Mouse (Mus musculus): Measurements from ENCODE around the gene Tsen2.
A peak's percentile ranks its signal among the peaks of the same experiment; 100 is the strongest.

Gene Tsen2

DNA sequence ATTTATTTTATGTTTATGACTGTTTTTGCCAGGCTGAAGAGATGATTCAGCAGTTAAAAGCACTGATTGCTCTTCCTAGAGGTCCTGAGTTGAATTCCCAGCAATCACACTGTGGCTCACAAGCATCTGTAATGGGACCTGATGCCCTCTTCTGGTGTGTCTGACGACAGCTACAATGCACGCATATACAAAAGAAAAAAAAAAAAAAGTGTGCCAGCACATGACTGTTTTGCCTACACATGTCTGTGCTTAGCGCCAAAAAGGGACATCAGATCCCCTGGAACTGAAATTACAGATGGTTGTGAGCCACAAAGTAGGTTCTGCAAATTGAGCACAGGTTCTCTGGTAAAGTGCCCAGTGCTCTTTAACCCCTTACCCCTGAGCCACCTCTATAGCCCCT is 2.1 kb upstream of the Tsen2 start:
- no peak for DNase-seq

DNA sequence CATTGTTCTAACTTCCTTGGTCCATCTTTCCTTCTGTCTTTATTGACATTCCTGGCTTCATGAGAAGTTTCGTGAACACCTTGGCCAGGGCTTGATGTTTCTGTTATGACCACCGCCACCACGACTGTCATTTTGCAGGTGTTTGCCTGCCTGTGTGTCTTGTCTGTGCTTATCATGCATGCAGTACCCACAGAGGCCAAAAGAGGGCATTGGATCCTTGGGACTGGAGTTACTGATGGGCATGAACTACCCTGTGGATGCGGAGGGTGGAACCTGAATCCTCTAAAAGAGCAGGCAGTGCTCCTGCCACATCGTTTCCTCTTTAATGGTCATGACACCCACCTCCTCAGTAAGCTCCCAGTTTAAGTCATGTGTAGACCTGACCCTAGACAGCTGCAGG is 1.8 kb downstream of the Tsen2 start:
- DNase-seq, result peak; percentile 57

DNA sequence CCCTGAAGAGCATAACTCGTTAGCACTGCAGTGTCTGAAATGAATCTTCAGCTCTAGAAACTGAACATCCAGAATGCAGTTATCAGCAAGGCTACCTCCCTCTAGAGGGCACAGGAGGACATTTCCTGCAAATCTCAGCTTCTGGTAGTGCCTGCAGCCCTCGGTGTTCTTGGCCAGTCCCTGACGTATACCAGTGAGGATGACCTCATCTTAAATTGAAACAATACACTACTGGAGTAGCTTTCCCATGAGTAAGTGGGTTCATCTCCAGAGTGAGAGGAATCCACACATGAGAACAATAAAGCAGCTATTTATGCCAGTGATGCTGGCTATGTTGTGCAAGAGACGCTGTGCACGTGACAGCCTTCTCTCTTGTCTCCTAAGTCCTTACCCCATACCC is 11.0 kb downstream of the Tsen2 start:
- no peak for DNase-seq

DNA sequence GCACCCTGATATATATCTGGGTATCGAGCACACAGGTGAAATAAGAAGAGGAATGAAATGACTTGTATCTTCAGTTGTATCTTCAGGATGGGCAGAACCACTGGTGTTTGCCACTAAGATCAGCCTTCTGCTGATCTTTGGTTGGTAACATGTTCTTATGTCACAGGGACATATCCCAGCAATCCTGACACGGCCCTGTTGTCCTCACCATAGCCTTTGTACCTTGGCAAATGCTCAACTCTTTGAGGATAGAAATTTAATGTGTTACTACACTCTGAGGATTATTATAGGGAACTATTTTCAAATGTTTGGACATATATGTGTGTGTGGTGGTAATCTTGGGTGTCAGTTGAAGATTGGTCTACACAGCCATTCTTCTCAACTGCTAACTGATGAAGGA is 13.7 kb downstream of the Tsen2 start:
- no peak for DNase-seq

DNA sequence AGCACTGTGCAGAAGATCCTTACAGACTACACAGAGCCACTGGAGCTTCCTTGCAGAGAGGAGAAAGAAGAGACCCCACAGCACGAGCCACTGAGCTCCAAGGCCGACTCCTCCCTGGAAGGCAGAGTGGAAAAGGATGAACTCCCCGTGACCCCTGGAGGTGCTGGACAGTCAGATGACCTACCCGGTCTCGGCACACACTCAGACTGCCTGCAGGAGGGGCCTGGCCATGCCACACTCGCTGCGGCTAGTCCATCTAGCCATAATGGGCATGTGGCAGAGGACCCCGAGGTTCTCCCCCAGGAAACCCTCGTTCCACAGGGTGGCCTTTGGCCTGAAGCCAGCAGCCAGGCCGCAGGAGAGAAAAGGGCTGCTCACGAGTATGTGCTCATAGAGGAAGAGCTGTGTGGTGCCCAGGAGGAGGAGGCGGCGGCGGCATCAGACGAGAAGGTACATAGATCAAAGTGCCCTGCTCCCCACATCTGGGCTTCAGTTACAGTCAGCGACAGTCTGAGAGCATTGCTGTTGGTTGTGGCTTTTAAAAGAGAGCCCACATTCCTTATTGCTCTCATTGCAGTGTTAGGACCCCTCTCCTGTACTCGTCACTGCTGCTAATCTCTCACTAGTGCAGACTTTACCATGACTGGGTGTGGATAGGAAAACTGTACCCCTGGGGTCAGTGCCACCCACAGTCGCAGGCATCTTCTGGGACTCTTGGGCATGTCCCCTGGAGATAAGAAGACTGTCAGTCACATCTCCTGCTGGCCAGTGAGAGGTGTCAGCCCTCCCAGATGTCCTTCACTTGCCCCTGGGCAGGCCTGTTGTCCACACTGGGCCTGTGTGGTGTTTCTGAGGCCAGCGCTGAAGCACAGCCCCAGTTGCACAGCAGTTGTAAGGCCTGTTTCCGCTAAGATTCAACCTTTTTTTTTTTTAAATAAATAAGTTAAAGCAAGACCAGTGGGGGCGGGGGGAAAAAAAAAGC is 15.5 kb downstream of the Tsen2 start:
- no peak for DNase-seq

DNA sequence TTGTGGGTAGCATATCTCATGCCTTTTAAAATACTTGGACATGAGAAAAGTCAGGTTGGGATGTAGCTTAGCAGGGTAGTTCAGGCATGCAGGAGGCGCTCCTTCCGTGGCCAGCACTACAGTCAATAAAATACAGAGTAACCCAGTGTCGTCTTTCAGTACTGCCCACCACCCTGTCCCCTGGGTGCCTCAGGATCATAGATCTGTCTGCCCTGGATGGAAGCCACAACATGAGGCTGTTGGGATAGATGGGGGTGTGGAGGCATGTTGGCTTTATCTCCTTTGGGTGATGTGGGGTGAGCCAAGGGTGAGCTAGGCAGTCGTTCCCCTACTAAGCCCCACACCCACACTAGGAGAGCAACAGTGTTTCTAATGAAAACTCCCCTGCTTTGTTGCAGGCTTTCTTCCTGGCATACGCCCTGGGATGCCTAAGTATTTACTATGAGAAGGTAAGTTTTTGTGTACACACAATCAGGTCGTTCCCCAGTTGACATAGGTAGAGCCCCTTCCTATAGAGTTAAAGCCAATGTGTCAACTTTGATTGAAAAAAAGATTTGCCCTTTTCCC is 21.1 kb downstream of the Tsen2 start:
- DNase-seq, result no peak

DNA sequence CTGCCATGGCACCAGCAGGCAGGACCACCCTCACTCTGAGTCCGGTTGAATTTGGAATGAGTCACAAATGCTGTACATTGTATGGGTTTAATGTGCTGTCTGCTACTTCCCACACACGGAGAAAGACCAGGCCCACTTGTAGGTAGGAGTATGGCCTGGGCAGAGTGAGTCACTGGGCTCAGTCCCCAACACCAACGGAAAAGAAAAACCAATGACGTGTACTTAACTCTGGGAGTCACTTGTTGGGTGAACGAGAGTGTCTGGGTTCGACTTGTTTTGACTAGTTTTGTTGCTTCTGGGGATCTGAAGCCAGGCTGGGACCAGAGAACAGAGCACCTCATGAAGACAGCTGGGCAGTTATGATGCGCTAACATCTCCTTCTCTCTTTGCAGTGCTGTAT is 29.7 kb downstream of the Tsen2 start:
- no peak for DNase-seq

DNA sequence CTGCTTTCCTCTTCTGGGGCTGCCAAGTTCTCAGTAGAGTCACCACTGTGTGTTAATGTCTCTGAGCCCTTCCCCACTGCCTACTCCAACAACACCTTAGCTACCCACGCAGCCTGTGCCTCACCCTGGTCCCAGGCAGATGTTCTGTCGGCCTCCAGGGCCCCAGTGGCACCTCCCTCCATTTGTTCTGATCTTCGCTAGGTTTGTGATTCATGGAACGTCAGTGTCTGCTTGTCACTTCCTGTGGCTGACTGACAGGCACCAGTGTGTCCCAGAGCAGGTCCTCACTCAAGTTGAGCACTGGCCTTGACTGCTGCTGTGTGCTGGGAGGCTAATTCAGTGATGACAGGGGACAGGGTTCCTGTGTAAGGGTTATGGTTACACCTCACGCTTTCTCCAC is 32.9 kb downstream of the Tsen2 start:
- DNase-seq, result no peak

DNA sequence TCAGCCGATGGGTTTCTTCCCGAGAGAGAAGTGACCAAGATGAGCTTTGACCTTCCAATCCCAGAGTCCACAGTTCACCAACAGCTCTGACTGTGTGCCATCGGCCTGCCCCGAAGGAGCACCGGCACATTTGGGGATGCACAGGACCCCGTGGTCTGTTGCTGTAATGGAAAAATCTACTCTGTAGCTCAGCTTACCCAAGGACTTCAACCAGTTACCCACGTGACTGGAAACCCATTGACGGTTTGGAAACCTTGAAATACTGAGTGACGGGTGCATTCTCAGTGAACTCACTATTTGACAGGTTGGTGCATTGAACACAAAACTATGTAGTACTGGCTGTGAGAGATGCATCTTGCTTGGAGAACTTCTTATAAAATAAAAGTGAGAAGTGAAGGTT is 33.5 kb downstream of the Tsen2 start:
- DNase-seq, result no peak

DNA sequence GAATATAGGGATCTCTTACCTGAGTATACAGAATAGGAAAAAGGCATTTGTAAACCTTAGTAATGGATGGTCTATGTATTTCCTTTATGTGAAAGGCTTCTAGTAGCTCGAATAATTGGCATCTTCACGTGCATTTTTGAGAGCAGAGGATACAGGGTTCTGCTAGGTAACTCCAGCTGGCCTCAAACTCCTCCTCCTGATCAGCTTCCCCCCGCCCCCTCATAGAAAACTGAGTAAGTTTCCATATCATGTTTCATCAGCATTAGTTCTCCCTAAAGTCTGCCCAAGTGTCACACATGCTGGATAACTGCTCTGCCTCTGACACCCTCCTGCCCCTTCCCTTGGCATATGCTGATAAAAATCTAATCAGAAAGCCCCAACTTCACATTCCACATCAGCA is 36.3 kb downstream of the Tsen2 start:
- no peak for DNase-seq

DNA sequence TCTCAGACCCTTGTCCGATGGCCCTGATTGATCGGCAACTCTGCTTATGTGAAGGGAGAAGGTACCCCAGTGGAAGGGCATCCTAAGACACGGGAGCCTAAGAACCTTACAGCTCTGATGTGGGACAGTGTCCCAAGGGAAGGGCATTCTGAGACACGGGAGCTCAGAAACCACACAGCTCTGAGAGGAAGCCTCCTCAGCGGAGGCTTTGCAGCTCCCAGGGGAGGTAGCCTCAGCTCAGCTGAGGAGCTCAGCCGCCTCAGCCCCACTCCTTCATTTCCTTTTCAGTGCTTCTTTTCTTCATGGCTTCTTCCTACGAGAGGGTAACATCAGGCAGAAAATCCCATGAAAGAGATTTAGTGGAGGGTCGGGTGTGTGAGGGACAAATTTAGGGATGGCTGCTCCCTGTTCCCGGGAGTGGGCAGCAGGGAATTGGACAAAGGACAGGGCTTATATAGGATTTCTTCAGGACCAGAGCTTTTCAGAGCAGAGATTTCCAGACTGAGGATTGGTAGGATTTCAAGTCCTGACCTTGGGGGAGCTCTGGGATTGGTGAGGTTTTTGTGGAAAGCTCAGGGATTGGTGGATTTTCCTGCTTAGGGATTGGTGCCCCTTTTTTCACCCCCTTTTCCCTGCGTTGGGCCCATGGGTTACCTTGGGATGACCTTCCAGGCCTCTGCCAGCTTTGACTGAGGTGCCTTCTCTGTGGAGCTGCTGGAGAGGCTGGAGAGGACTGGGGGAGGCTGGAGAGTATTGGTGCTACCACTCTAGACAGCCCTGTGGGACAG is 38.1 kb downstream of the Tsen2 start:
- no peak for DNase-seq

DNA sequence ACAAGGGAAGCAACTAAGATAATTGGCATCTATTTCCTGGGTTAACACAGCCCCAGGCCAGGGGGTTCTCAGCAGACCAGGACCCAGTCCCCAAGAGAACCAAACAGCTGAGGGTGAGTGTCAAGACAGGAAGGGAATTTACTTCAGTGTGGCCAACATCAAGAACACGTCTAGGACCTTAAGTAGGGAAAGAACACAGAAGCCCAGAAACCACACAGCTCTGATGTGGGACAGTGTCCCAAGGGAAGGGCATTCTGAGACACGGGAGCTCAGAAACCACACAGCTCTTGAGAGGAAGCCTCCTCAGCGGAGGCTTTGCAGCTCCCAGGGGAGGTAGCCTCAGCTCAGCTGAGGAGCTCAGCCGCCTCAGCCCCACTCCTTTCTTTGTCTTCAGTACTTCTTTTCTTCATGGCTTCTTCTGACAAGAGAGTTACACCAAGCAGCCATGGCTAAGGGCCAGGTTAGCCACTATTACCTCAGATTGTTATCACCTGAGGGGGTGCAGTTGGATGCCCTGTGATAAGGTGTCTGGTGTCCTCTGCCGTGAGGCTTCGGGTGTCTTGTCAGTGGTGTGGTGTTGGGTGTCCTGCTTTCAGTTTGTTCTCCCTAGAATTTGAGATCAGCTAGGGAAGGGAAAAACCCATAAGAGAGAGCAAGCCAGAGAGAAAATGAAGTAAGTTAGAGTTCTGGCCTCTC is 39.1 kb downstream of the Tsen2 start:
- DNase-seq, result no peak

DNA sequence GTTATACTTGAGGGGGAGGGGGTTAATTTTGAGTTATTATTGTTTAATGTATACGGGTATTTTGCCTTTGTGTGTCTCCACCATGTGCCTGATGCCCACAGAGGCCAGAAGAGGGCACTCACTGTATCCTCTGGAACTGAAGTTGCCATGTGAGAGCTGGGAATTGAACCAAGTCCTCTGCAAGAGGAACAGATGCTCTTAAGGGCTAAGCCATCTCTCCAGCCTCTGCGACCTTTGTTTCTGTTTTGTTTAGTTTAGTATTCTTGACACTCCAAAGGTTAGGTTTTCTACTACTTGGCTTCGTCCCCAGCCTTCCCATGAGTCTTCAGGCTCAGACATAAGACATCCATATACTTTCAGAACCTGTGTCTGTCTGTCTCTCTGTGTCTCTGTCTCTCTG is 39.7 kb downstream of the Tsen2 start:
- no peak for DNase-seq

DNA sequence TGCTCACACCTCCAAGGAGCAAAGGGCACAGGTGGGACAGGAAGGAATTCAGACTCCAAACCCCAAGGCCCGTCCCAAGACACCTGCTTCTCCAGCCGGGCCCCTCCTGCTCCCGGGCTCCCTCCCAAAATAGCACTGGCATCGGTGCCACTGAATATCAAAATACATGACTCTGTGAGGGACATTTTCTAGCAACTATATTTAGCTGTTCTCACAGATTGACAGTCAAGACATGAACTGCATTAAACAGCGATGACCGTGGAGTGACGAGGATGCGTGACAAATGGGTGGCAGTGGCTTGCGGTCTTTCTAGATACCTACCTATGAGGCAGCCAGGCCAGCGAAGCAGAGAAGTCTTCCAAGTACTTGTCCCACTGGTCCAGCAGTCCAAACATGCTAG is 41.9 kb downstream of the Tsen2 start:
- no peak for DNase-seq

DNA sequence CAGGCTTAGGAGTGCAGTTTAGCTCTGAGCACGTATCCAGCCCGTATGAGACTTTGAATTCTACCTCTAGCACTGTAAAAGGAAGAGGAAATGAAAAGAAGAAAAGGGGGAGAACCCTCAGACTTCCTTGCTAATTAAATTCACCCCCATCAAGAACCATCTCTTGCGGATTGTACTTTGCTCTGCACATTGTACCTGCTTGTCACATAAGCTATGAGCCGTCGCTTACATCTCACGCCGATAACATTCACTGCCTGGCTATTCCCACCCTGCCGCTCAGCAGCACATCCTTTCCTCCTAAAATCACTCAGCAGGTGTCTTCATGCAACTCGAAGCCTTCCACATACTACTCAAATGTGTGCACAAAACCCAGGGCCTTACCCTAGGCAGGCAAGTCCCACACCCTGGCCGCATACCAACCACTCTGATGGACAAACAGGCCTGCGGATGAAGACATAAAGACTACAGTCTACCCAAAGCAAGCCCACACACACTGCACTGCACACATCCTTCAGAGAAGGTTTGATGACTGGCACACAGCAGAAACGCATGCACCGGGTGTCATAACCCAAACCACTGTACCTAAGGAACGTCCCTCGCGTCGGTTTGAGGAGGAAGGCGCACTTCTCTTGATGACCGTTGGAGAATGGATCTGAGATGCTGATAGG is 47.4 kb downstream of the Tsen2 start:
- no peak for DNase-seq

DNA sequence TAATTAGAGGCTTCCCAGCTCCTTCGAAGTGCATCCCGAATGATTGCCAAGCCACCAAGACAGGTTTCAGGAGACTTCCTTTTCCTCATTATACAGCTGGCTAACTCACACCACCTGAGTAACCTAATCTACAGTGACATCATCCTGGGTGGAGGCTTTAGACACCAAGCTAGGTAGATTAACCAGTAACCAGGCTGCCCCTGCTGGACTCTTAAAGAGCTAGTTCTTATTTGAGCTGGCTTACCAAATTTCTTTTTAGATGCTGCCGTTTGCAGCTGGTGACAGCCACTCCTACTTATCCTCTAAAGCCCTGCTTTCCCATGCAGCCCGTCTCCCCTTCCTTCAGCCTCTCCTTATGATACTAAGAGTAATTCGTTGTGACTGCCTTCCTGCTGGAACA is 48.0 kb downstream of the Tsen2 start, which contains the start of gene Mkrn2os:
TSS of gene Mkrn2os (minus strand) at position 119 of the 400 bp plus-strand sequence.
- DNase-seq, result no peak

DNA sequence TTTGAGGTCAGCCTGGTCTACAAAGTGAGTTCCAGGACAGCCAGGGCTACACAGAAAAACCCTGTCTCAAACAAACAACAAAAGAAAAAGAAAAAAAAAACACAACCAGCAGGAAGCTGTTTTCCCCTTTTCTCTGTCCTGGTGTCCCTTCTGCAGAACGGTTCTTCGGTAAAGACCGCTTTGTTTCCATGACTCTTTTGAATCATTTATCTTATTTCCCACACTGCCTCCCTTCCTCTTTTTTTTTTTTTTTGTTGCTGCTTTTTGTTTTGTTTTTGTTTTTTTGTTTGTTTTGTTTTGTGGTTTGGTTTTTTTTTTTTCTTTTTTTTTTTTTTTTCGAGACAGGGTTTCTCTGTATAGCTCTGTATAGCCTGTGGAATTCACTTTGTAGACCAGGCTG is 48.8 kb downstream of the Tsen2 start:
- DNase-seq, result no peak

DNA sequence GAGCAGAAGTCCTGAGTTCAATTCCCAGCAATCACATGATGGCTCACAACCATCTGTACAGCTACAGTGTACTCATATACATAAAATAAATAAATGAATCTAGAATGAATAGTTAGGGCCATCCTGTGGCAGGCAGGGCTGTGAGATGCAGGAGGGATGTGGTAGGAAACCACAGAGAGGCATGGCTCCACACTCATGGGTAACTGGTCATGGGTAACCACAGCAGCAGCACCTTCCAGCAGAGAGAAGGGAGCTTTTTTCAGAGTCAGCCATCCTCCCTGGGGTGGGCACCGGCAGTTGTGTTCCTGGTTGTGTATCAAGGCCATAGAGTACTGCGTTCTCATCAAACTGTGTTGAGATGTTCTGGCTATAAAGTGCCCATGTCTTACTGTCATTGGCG is 50.0 kb downstream of the Tsen2 start:
- no peak for DNase-seq

DNA sequence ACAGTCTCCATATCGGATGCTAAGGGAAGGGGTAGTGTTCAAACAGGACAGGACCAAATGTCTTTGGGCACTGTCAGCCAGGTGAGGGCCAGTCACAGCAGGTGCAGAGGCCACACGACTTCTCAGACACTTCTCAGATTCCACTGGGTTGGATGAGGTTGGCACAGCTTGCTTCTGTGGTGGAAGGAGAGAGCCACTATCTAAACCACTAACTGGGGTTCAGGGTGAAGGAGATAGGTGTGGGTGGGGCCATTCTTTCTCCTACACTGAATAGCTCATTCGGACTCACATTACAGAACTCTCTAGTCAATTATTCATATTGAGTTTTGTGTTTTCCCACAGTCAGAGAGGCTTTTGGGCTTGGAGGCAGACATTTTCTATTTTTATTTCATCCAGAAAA is 51.2 kb downstream of the Tsen2 start:
- no peak for DNase-seq

DNA sequence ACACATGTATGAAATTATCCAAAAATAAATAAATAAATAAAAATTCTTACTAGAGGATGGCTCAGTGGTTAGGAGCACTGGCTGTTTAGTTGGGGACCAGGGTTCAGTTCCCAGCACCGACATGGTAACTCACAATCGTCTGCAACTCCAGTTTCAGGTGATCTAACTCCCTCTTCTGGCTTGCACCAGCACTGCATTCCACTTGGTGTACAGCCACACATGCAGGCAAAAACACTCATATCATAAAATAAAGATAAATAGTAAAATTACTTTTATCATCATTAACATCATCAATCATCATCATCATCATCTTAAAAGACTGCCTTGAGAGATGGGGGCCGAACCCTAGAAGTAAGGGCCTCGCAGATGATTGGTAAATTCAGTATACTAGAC is 56.9 kb downstream of the Tsen2 start:
- no peak for DNase-seq

DNA sequence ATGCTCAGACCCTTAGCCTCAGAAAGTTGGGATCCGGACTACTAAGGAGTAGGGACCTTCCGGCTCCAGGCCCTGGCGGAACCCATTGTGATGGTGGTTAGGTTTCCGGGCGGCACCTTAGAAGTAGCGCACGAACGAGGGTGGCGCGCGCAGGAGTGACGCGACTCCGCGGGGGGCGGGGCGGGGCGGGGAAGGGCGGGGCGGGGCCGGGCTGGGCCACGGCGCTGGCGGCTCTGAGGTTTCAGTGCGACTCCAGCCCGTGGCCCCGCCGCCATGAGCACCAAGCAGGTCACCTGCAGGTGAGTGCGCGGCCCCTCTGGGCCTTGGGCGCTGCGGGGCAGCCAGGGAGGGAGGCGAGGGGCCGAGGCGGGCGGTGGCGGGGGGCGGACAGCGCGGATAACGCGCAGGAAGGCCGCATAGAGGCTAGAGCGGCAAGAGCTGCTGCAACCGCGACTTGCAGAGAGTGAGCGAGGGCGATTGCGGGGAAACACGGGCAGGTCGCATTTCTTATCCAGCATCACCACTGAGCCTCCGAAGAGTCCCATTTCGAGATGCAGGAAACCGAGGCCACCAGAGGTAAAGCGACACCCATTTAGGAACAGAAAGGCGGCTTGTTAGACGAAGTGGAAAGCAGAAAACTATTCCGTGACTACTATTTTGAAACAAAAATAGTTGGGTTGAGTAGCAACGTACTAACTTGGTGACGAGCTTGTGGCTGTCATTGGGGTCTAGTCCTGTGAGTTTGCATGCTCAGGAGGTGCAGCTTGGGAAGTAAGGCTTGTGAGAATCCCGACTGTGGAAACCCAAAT is 57.5 kb downstream of the Tsen2 start, which contains the start of gene Mkrn2:
TSS of gene Mkrn2 (plus strand) at position 188 of the 809 bp plus-strand sequence.
- DNase-seq, result peak; percentile 88

DNA sequence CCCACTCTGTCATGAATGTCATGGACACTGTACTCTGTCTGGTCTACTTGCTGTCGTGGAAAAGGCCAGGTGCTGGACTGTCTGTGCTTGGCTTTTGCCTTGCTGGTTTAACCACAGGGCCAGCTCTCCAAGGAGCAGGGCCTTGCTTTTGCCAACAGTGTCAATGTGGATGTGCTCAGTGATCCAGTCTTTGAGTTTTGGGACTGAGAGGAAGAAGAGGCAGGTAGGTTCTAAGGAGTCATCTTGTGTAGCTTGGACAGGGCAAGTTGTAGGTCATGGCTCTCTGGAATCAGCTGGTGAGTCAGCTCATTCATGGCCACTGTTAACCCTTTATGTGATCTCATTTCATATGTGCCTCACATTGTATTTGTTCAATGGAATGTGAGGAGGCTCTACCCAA is 62.0 kb downstream of the Tsen2 start:
- DNase-seq, result no peak

Data from lung, postnatal 14 days (tissue).